Mouse (Mus musculus): Measurements from ENCODE around the gene Gtf2ird1. TPM values are rescaled to one million over a fixed set of nuclear protein-coding genes. Genes with fewer than 3 reads are reported as not detected.
"Not testable (repeated sequence)": the region's sequence is repeated elsewhere in the genome, so short reads cannot be mapped to it uniquely, and the experiment has no call there.

Gtf2ird1 gene
- total RNA-seq, 4 experiments from 2014 or later = 46.0 to 93.0 (median 63.1) TPM

- DNase-seq = no peak
Observed at GRCm38 (mm10) chr5:134473902-134474301, 17.4 kb upstream of the Gtf2ird1 start.

GRCm38 (mm10) chr5:134470538-134471169, 14.1 kb upstream of the Gtf2ird1 start:
- DNase-seq = no peak

- DNase-seq = no peak
Observed at GRCm38 (mm10) chr5:134469559-134470150, 13.1 kb upstream of the Gtf2ird1 start.

GRCm38 (mm10) chr5:134468158-134468765, 11.7 kb upstream of the Gtf2ird1 start:
- no peak for DNase-seq

GRCm38 (mm10) chr5:134467030-134467549, 10.6 kb upstream of the Gtf2ird1 start:
- DNase-seq = no peak

GRCm38 (mm10) chr5:134466296-134467029, 9.9 kb upstream of the Gtf2ird1 start:
- DNase-seq = no peak

- DNase-seq = no peak
Observed at GRCm38 (mm10) chr5:134465197-134465596, 8.7 kb upstream of the Gtf2ird1 start.

GRCm38 (mm10) chr5:134464225-134464624, 7.7 kb upstream of the Gtf2ird1 start:
- DNase-seq = no peak

GRCm38 (mm10) chr5:134462731-134463130, 6.2 kb upstream of the Gtf2ird1 start:
- no peak for DNase-seq

GRCm38 (mm10) chr5:134462316-134462715, 5.8 kb upstream of the Gtf2ird1 start:
- DNase-seq = no peak

GRCm38 (mm10) chr5:134460546-134460945, 4.0 kb upstream of the Gtf2ird1 start:
- DNase-seq = no peak

- DNase-seq = no peak
Observed at GRCm38 (mm10) chr5:134459096-134459495, 2.6 kb upstream of the Gtf2ird1 start.

- no peak for DNase-seq
Observed at GRCm38 (mm10) chr5:134458416-134458815, 1.9 kb upstream of the Gtf2ird1 start.

- DNase-seq = no peak
Observed at GRCm38 (mm10) chr5:134457371-134457770, 855 bp upstream of the Gtf2ird1 start.

- DNase-seq = no peak
Observed at GRCm38 (mm10) chr5:134455914-134456423, 547 bp downstream of the Gtf2ird1 start.

GRCm38 (mm10) chr5:134455186-134455895, 1.2 kb downstream of the Gtf2ird1 start:
- no peak for DNase-seq

- no peak for DNase-seq
Observed at GRCm38 (mm10) chr5:134454421-134454820, 2.1 kb downstream of the Gtf2ird1 start.

- DNase-seq = no peak
Observed at GRCm38 (mm10) chr5:134453577-134453976, 2.9 kb downstream of the Gtf2ird1 start.

GRCm38 (mm10) chr5:134446755-134447154, 9.8 kb downstream of the Gtf2ird1 start:
- not testable (repeated sequence) for DNase-seq

GRCm38 (mm10) chr5:134445895-134446294, 10.6 kb downstream of the Gtf2ird1 start:
- no peak for DNase-seq

- DNase-seq = no peak
Observed at GRCm38 (mm10) chr5:134445208-134445831, 11.2 kb downstream of the Gtf2ird1 start.

GRCm38 (mm10) chr5:134444473-134444872, 12.0 kb downstream of the Gtf2ird1 start:
- DNase-seq = no peak

Data from adrenal gland, adult 8-10 months (tissue).